Mouse (Mus musculus): Measurements from ENCODE around the gene Tbce.

DNA sequence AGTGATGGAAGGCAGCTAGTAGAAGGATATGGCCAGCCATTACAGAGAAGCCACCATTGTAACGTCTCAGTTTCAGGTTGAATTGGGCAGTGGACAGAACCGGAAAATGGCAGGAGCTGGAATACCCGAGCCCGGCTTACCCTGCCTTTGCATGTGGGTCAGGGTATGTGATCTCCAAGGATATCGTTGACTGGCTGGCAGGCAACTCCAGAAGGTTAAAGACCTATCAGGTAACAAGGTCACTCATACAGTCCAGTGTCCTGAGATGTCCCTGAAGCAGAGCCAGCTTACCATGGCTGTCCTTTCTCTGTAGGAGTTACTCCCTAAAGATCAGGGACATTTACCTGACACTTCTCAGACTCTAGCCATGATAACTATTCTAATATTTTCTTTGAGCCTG is 44.4 kb downstream of the Tbce start:
- TF ChIP-seq CTCF (IDR thresholded peaks at IDR 0.05; ENCODE audit: low read depth, low read length) (no peak), GATA1 (IDR thresholded peaks at IDR 0.05; ENCODE audit: borderline replicate concordance, low read length) (no peak), TAL1 (conservative IDR thresholded peaks at IDR 0.05; ENCODE audit: low read depth, low read length) (no peak), POLR2AphosphoS5 (IDR thresholded peaks at IDR 0.05; ENCODE audit: insufficient replicate concordance, low read depth, low read length) (no peak; the same call in 1 of the 2 replicates)

Data from G1E (cell line).